Mouse (Mus musculus): ENCODE data around the gene Cnih3.

GRCm38 (mm10) chr1:181466601-181467320 lies 114.3 kb downstream of the Cnih3 start:
- TF ChIP-seq CTCF (IDR thresholded peaks at IDR 0.05; ENCODE audit: control insufficient read depth, insufficient read depth, low read length): no peak
- no peak for TF ChIP-seq POLR2A (IDR thresholded peaks at IDR 0.05; ENCODE audit: borderline replicate concordance, control insufficient read depth, low read depth, low read length)

Measured in bone marrow, adult 2 months (tissue).